Mouse (Mus musculus): Measurements from ENCODE around the gene Slc39a13.

Slc39a13 gene

DNA sequence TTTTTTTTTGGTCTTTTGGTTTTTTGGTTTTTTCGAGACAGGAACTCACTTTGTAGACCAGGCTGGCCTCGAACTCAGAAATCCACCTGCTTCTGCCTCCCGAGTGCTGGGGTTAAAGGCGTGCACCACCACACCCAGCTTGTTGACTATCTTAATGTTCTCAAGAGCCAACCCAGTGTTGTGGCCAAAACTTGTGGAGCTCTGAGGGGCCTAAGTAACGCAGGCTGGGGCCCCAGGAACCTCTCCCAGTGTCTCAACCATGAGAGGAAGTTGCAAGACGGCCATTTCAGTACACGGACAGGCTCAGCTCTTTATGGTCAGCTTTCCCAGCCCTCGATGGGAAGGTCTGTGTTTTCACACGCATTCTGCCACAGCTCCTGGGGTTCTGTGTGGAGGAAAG lies 18.8 kb upstream of the Slc39a13 start:
- DNase-seq (ENCODE audit: low spot score in 2 of 2), result no peak

DNA sequence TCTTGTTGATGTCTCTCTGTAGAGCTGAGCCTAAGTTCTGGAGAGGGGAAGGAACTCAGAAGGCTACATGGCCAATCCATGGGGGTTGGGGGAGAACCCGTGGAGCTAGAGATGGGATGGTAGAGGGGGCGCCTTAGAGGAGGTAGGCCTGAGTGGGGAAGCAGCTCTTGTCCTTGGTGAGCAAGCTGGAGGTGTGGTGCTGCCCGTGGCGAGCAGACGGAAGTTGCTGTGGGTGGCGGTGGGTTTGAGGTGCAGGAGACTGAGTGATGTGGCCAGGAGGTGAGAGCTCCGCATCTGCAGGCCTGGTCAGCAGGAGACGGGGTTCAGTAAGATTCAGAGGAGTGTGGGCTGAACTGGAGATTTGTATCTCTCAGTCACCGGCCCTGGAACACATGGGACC lies 17.2 kb upstream of the Slc39a13 start:
- DNase-seq (ENCODE audit: low spot score in 2 of 2), result no peak

- no peak for DNase-seq (ENCODE audit: low spot score in 2 of 2)
These were observed 16.4 kb upstream of the Slc39a13 start for GRCm38 (mm10) chr2:91086392-91087237.

- no peak for DNase-seq (ENCODE audit: low spot score in 2 of 2)
These were observed 15.5 kb upstream of the Slc39a13 start for GRCm38 (mm10) chr2:91085494-91086391.

- no peak for DNase-seq (ENCODE audit: low spot score in 2 of 2)
These were observed 14.1 kb upstream of the Slc39a13 start for GRCm38 (mm10) chr2:91084179-91084820.

GRCm38 (mm10) chr2:91083366-91083940 lies 13.2 kb upstream of the Slc39a13 start:
- no peak for DNase-seq (ENCODE audit: low spot score in 2 of 2)

DNA sequence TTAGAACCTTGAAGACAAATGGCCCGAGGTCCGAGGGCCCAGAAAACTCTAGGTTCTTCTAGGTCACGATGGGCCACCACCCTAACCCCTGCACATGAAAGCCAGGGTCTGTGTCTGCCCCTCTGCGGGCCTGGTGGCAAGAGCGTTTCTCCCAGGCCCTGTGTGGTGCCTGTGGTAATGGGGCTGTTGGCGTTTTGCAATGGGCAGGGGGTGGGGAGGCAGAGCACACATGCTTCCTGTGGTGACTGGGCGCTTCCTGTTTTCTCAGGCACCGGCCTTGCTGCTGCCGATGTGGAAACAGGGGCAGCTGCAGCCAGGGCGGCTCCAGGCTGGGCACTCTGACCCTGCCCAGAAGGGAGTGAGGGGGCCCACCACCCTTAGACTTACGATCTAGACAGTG lies 12.6 kb upstream of the Slc39a13 start:
- no peak for DNase-seq (ENCODE audit: low spot score in 2 of 2)

DNA sequence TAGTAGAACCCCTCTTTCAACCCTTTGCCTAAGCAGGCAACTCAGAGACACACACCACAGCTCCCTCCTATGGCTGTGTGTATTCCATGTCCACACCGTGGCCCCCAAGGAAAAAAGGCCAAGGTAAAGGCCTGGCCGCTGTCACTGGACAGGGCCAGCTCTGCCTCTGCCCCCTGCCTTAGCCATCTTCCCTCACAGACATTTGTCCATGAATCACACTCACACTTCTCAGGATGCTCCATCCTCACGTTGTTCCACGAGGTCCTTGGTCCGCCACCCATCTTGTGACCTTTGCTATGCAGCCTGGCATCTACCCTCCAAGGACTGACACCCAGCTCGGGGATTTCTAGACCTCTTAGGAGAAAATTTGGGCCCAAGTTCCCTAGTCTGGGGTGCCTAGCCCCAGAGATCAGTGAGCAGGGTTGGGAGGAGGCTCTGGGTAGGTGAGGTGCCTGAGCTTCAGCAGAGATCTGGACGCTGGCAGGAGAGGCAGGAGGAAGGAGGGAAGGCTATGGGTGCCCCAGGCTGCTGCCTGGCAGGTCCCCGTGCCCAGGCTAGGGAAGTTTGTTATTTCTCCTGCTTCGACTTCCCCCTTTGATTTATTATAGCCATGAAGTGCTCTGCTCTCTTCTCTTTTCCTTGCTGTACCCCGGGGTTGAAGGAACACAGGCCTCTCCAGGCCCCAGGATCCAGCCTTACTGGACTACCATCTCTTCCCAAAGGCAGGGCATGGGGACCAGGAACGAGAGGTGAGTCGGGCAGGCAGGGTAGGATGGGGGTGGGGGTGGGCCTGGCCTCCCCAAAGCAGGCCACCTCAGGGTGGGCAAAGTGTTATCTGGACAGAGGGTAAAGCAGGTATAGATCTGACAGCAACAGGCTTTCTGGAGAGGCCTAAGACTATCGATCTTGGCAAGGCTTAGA lies 11.8 kb upstream of the Slc39a13 start, which contains the start of gene Spi1:
Gene Spi1, plus strand, starts transcription at position 616 of the 921 bp plus-strand sequence.
- DNase-seq (ENCODE audit: low spot score in 2 of 2), result no peak

GRCm38 (mm10) chr2:91080784-91081513 lies 10.7 kb upstream of the Slc39a13 start:
- DNase-seq (ENCODE audit: low spot score in 2 of 2), result no peak

DNA sequence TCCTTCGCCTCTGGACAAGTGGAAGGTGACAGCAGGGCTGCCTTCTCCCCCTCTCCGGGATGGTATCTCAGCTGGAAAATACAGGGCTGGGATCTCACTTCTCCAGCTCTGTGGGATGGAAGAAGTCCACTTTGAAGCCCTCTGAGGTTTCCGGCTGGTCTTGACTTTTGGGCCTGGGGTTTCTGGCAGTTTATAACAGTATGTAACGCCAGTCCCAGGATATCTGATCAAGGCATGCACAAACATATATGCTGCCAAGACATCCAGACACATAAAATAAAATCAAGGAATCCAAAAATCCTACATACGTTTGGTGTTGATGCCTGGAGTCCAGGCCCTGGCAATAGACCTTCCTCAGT lies 8.8 kb upstream of the Slc39a13 start:
- no peak for DNase-seq (ENCODE audit: low spot score in 2 of 2)

DNA sequence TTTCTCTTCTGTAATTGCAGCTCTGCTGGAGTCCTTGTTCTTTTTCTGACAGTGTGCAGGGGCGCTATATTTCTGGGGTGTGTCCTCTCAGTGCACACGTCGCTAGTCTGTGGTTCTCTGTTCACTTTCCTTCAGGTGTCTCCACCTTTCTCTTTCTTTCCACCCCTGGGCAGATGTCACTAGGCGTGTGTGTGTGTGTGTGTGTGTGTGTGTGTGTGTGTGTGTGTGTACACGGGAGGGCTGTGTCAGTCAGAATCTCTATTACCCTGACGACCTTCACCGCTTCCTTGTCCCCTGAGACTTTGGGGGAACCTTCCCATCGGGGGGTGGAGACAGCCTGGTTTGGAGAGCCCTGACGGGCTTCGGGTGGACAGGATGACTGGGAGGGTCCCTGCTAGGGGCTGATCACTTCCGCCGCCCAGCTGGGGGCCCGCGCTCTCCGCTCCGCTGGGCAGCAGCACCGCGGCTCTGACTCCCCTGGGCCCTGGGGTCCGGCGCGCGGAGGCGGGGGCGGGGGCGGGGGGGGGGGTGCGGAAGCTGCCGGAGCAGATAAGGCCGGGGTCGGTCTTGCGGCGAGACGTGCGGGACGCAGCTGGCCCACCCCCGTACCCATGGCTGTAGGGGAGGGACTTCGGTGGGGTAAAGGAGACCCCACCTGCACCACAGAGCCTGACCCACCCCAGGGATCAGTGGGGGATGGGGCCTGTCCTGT lies 8.3 kb upstream of the Slc39a13 start:
- no peak for DNase-seq (ENCODE audit: low spot score in 2 of 2)

DNA sequence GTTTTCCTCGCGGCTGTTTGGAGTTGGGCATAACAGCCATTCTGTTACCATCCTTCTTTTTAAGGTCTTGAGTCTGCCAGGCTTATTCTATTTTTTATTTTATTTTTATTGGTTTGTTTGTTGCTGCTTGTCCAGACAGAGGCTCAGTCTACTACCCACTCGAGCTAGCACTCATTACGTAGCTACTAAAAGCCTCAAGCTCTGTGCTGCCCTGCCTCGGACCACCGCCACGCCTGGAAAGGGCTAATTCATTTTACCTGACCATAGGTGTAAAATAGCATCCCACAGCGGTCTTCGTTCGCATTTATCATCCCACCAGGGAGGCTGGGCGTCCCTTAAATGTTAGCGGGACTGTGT lies 7.7 kb upstream of the Slc39a13 start:
- no peak for DNase-seq (ENCODE audit: low spot score in 2 of 2)

- DNase-seq (ENCODE audit: low spot score in 2 of 2), result no peak
These were observed 1.9 kb upstream of the Slc39a13 start for GRCm38 (mm10) chr2:91072092-91072491.

DNA sequence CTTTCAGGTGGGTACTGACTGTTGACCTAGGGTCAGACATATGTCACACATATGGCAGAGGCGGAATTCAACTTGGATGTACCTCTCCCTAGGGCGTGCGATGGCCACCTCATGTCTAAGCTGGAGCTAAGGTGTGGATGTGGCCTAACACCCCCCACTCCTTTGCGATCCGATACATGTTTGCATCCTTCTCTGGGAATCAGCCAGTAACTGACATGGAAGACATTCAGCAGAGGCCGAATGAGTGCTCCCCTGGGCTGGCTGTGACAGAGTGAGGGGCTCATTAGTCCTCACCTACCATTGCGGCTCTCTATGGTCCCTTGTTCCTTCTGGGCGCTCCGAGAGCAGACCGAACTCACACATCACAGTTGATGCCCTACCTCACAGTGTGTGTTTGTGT lies 842 bp upstream of the Slc39a13 start:
- DNase-seq (ENCODE audit: low spot score in 2 of 2), result no peak

DNA sequence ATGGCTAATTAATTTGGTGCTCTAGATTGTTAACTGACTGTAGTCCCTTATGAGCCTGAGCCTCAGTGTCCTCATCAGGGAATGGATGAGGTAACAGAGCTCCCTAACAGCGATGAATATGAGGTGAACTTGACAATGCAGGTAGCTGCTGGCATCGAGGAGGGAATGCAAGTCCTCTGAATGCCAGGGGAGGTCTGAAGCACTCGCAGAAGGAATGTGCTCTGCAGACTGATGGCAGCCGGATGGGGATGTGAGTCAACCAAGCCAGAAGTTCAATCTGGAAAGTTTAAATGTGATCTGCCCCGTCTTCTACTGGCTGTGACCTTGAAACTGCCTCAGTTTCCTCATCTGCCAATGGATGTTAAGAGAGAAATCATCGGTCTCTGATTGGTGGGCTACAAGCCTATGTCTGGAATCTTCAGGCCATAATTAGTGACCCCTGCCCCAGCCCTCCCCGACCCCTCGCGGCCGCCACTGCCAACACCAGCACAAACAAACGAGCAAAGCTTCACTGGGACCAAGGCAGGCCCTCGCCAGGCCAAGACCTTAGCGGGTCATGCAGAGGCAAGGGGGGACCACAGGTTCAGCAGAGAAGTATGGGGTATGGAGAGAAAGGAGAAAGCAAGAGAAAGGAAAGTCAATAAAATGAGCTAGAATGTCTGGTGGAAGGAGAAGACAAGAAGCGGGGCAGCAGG lies 764 bp downstream of the Slc39a13 start:
- DNase-seq (ENCODE audit: low spot score in 2 of 2), result no peak

DNA sequence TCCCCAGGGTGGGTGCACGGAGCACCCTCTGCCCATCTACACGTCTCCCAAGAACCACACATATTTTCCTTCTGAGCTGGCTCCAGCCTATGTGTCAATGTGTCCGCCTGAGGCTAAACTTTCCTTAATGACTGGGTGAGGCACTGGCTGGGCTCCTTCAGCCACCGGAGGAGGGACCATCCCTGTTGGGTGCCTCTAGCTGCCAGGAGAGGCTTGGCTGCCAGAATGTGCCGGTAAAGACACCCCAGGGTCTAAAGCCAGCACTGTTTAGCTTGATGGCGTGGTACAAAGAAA lies 1.4 kb downstream of the Slc39a13 start:
- DNase-seq (ENCODE audit: low spot score in 2 of 2), result no peak

DNA sequence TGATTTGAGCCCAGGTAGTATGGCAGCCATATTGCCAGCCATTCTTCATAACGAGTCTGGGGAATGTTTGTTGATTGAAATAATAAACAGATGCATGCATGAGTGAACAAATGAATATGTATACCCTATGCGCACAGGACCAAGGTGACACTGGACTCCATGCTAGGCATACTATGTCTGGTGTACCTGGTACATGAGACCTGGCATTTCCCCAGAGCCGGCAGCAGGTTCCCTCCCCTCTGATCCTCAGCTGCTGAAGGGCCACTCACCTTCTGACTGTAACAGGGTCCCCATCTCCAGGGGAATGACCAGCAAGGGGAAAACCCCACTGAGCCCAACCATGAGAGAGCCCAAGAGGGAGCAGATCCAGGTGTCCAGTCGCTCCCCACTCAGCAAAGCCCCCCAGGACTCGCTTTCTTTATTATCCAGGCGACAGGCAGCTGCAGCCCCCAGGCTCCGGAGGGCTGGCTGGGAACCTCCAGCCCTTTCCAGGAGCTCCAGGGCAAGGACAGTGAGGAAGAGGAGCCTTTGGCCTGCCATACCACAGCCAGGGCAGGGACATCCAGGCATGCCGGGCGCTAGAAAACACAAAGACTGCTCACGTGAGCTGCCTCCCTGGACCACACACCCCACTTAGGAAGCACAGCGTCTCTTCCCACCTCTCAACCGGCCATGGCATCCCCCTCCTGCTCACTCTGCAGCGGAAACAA lies 1.9 kb downstream of the Slc39a13 start:
- DNase-seq (ENCODE audit: low spot score in 2 of 2), result no peak

DNA sequence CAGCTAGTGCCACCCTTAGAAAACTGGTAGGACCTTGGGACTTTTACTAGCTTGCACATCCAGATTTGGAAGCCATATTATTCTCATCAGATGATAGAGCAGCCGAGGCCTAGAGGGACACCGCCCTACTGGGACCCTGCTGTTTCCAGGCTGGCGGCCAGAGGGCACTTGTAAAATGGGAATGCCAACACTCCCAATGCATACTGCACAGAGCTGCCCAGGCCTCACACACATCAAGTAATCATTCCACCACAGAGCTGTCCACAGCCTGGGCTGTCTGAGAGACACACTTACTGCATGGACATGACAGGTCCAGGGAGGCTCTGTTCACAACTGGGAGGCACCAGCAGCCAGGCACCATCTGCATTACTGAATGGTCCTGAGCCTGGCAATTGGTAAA lies 3.8 kb downstream of the Slc39a13 start:
- no peak for DNase-seq (ENCODE audit: low spot score in 2 of 2)

DNA sequence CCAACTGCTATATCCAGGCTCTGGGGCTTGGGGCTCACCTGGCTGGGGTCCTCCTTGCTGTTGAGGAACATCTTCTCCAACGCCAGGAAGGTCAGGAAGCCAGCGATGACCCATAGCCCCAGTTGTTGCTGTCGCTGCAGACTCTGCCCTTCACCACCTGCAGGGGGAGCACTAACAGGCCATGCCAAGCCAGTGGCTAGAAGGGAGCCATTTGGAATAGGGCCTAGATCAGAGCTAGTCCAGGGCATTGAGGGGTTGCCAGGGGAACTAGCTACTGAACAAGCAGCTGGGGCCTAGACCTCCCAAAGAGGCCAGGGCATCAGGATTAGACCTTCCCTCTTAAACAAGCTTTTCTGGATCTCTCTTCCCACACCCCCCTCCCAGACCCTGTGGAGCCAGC lies 4.7 kb downstream of the Slc39a13 start:
- DNase-seq (ENCODE audit: low spot score in 2 of 2), result no peak

Measured in urinary bladder, adult 18-20 months (tissue).